Mouse (Mus musculus) ES-Bruce4 (cell line): ENCODE results near the gene Lsmem1.

ENCODE experiments used
- CTCF ChIP-seq: IDR thresholded peaks from one replicate; pipeline ENCODE4 v1.8.1; 2011; ENCODE audit warnings: low read depth, low read length
- POLR2A ChIP-seq: IDR thresholded peaks from one replicate; pipeline ENCODE4 v1.8.1; 2011; ENCODE audit warnings: low read length; ENCODE audit not compliant: insufficient read depth

DNA sequence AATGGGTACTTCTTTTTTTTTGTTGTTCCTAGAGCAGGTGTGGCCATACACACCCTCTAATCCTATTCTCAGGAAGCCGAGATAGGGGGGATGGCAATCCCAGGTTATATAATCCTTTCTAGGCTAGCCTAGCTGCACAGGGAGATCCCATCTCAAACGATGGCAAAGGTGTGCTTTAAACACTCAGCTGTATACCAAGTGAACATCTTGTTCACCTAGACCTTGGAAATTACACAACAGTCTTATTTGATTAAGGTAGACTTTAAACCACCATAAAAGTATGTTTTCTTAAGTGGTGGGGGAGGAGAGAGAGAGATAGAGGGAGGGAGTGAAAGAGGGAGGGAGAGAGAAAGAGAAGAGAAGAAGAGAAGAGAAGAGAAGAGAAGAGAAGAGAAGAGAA, 38.5 kb downstream of the Lsmem1 start:
- TF ChIP-seq CTCF (no peak), POLR2A (no peak)
